Mouse (Mus musculus) ovary, postnatal 10 days (tissue): ENCODE results near the gene Mrps27.

Experiments
- DNase-seq: peaks from one replicate; pipeline ENCODE4 v3.0.0; 2022; ENCODE audit warnings: low spot score

Gene Mrps27

DNA sequence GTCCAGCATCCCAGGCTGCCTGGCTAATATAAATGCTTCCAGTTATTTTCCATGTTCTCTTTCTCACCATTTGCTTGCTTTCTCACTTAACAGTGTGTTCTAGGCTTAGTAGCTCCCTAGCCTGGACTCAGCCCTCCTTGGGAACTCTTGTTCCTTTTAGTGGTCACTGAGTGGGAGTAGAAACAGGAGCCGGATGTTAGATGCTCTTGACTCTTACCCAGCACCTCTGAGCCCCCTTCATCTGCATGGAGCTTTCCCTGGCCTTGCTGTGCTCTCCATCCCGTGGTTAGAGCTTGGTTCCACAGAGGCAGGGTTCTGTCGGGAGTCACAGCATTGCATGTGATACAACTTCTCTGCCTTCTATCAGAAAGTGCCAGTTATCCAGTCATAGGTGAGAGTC lies 7.0 kb downstream of the Mrps27 start:
- no peak for DNase-seq

DNA sequence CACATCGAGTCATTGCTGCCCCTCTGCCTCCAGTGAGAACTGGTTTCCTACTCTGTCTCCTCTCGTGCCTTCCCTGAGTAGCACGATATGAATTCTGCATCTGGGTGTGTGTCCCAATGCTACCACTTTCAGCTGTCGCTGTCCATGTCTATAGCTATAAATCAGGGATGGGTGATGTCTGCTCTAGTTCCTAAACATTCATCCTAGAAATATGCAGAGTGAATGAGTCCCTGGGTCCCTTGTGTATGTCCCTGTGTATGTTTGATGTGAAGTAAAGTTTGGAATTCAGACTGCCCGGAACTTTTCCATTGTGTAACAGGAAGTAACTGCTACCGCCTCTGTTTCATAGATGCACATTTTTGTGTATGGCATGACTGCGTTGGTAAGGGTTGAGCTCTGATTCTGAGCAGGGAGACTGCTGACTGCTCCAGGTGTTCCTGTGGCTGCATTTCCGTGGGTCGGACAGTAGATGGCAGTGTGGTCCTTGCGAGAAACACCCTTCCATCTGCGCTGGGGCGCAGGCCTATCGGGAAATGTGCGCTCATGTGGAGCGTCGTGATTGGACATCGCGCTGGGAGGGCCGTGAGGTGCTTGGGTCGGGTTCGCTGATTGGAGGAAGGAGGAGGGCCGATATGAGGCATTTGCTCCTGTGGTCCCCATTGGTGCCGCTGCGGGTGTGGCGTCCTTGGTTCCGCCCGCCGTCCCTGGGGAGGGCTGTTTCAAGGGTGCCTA lies 8.3 kb downstream of the Mrps27 start:
- peak; percentile 70 for DNase-seq

DNA sequence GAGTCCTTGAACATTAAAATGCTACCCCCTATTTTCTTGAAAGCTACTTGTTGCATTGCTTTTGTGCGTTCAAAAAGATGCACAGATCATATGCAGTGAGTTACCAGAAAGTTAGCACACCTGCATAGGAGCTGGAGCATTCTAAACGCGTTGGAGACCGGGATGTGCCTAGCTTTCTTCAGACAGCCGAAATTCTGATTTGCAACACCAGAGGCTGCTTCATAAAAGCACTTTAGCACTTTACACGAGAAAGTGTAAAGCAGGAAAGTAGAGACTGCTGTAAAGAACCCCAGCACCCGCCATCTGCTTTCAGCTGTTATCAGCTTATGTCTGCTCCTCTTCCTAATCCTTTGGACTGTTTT lies 8.9 kb downstream of the Mrps27 start:
- no peak for DNase-seq

DNA sequence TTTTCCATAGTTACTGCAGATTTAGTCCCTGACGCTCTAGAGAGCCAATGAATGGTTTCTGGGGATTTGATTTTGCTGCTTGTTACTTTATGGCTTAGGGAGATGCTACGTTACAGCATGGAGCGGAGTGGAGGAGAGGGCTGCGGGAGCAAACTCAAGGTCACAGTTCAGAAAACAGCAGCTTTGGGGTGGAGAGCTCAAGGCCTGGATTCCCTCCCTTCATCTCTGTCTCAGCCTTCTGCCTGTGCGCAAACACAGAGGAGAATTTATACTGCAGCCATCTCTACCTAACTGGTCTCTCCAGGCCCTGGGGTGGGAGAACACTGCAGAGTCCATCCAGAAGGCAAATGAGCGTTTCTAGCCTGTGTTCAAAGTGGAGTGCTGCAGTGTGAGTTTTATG lies 10.5 kb downstream of the Mrps27 start:
- no peak for DNase-seq

DNA sequence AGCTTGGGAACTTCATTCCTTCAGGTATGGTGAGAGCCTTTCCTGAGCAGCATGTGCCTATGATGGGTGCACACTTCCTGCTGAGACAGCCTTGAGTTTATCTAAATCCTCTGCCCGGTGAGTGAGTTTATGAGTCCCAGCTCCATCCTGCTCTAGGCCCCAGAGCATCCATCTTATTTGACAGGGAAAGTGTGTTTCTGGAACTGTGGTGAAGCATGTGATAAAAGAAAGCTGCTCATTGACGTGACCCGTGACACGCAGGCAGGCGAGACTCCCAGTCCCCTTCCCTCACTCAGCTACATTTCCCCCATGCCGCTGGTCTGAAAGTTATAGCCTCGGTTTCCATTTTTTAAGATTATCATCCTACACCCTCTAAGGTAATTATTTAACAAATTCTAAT lies 11.3 kb downstream of the Mrps27 start:
- DNase-seq: no peak

DNA sequence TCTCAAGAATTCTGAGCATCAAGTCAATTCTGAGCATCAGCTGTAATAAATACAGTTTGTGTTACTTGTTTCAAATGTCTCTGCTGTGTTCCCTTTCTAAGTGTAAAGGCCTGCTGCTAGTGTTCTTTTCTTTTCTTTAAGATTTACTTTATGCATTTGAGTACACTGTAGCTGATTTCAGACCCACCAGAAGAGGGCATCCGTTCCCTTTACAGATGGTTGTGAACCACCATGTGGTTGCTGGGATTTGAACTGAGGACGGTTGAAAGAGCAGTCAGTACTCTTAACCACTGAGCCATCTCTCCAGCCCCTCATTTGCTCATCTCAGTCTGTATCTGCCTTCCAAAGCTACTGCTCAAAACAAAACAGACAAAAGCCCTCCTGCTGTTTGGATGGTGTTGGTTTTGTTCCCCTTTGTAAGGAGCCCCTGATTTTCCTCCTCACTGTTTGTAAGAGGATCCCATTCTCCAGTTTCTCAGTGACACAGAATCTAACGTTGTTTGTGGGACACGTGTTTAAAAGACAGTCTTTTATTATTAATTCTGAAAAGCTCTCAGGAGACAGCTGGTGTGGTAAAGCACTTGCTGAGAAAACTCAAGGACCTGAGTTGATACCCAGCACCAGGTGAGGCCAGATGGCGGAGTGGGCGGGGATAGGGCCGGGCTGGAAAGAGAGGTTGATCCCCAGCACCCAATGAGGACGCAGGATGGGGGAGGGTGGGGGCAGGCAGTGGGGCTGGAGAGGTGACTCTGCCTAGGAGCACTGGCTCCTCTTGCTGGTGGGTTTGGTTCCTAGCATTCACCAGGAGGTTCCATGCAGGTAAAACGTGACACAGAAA lies 12.1 kb downstream of the Mrps27 start:
- DNase-seq: no peak

DNA sequence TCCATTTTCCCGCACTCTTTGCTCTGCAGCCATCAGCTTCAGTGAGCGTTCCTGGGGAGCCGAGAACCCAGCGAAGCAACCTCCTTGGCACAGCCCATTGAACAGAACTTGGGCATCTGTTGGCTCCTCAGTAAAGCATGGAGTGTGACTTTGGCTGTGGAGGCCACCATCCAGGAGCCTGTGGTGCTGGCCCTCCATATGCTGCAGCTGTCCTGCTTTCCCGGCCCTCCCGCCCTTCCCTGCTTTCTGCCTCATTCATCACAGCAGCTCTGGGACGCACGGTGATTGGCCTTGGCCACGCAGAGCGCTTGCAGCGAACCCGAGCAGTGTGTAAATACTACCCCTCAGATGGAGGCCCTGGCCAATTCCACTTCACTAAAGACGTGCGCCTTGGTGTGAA lies 14.3 kb downstream of the Mrps27 start:
- DNase-seq: no peak

DNA sequence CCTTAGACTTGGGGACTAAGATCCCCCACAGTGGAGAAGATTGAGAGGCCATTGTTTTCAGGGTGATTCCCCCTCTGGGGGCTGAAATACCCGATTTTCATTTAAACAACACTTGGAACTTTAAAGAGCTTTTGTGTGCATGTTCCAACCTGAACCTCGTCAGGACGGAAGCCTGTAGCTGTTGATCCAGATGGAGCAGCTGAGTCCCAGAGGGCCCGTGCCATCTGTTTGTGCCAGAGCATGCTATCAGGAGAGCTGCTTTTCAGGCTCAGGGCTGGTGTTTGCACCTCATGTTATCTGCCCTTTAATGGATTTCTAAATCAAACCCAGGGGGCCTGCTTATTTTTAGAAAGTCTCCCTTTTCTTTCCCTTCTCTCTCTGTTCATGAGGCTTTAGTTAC lies 19.3 kb downstream of the Mrps27 start:
- DNase-seq: no peak

DNA sequence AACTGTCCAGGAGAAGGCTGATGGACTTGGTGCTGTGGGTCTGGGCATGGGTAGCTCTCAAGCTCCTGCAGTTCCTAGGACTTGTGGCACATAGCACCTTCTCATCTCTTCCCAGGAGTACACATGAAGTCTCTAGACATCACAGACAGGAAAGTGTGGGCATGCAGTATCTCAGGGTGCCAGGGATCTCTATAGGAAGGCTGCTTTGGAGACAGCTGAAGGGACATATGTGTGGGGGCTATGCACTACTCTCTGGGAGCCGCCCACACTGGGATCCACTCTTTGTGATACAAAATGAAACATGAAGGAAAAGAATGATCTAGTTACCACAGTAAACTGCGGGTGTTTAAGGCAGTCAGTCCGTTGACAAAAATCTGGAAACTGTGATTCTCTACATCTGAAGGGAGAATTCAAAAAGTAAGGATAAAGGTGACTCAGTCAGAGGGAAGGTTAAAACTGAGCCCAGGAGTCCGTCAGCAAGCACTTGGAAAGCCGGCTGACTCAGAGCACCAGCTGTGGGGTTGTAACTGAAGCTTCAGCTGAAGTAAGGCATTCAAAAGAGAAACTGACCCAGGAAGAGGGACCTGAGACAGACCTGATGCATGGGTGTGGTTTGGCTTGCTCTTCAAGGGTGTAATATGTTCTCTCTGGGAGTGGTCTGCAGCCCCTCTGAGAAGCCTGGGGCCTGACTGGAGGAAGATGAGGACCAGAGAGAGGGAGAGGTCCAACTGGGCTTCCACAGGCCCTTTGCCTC lies 22.0 kb downstream of the Mrps27 start:
- no peak for DNase-seq

DNA sequence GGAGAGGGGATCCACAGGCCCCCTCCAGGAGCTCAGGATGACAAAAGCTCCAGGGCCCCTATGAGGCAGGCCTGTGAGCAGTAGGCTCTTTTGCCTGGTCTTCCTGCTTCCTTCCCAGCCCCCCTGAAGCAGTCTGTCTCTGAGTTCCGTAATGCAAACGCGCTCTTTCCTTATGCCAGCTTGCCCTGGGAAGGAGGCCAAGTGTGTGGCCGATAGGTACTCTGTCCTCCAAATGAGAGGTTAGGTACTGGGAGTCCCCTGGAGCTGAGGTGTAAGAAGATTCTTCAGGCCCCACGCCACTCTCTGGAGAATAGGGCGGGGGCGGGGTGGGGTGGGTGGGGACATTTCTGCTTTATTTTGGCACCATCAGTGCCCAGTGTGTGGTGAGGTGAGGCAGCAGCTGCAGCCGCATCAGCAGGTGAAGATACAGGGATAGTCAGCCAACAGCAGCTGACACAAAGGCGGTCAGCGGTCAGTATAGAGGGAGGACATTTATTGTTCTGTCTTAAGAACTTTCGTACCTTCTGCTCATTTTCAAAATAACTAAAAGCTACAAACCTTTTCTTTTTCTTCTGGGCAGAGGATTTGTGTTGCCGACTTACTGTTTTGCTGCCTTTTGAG lies 23.1 kb downstream of the Mrps27 start:
- no peak for DNase-seq

DNA sequence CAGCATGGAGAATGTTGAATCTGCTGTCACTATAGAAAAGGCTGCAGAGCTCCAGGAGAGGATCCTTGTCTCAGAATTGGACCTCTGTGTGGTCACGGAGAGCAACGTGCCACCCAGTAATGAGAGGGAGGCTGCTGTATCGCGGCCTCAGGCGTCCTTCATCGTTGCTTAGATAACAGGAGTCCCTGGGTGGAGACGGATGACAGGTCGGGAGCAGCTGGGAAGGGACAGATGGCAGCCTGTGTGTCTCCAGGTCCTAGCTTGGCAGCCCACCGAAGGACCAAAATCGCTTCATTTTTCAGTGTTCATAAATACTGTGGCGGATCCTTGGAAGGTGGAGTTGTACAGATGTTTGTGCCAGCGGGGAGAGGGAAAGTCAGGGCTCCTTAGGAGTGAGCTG lies 24.5 kb downstream of the Mrps27 start:
- no peak for DNase-seq

DNA sequence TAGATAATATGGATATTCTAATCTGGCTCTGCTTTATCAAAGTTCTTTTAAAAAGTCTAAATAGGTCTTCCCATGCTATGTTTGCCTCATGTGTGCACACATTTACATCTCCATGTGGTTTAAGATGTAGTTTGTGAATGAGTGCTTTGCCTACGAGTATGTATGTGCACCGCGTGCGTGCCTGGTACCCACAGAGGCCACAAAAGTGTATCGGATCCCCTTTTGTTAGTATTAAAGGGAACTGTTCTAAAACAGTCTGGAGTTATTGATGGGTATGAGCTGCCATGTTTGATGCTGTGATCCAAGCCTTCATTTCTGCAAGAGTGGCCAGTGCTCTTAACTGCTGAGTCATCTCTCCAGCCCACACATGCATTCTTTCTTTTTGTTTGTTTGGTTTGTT lies 26.7 kb downstream of the Mrps27 start:
- no peak for DNase-seq

DNA sequence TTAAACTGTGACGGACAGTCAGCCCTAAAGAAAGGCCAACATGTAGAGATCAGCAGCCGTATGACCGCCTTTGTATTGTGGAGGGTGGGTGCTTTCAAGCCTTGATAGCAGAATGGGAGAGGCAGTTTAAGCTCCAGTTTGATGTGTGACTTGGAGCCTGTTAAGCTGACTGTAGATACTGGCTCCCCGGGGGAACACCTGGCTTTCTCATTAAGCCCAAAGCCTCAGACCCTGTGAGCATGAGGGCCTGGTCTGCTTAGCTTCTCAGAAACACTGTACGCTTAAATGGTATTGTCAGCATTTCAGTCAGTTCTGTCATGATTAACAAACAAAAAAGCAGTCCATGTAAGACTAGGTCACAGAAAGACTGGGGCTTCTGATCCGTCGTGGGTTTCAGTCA lies 29.1 kb downstream of the Mrps27 start:
- DNase-seq: no peak

DNA sequence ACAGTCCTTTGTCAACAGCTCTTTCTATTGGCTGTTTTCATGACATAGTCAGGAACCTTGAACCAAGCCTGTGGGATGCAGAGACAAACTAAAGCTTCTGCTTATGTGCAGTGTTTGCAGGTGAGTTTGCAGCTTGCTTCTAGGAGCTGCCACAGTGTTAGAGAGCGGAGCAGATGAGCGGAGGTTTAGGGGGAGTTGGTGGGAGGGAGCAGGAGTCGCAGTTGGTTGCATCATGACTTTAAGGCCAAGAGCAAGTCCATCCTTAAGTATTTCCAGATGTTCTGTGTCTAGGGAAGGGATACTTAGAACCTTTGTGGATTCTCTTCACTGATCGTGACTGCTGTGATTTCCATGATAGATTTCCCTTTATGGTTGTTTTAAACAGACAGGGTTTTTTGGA lies 29.6 kb downstream of the Mrps27 start:
- no peak for DNase-seq

DNA sequence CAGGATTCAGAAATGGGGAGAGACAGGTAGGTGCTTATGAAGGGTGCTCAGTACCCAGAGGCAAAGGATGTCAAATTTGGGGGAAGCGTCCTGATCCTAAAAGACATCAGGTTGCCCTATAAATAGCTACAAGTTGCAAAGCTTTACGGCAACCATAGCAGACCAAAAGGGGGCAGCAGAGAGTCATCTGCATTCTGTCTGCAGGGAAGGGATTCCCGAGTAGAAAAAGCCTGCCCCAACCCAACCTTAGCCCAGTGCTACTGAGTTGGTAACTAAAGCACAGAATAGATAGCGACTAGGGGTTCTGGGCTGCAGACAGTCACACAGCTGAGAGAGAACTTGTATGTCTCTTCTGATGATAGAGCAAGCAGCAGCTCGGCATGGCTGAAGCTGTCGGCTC lies 31.0 kb downstream of the Mrps27 start:
- peak; percentile 57 for DNase-seq

DNA sequence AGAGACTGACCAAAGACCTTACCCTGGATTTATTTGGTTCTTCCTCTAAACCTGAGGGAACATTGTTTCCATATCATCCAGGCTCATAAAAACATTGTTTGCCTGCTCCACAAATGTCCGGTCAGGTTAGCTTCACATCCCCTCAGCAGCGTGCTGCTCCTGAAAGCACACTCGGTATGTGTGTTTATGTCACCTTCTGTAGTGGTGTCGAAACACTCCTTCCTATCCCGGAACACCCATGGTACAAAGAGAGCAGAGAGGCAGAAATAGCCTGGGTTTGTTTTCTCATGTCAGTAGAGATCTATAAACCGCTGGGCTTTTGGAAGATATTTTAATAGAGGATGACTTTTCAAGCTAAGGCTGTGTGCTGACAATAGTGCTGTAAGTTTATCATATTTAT lies 32.5 kb downstream of the Mrps27 start:
- no peak for DNase-seq

DNA sequence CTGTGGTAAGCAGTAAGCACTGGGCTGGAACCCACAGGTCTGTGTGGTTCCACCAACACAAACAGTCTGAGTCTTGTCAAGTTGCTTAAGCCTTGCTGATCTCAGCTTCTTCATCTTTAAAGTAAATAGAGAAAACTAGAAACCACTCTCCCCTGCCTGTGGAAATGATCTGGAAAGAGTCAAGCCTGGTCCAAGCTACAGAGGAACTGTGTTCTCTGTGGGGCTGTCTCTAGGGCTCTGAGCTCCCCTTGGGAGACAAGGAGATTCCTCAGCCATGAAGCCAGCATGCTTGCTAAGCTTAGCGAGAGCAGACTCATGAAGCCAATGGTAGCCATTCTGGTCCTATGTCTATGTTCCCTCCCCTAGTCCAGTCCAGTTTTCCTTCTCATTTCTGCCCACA lies 33.6 kb downstream of the Mrps27 start:
- no peak for DNase-seq

DNA sequence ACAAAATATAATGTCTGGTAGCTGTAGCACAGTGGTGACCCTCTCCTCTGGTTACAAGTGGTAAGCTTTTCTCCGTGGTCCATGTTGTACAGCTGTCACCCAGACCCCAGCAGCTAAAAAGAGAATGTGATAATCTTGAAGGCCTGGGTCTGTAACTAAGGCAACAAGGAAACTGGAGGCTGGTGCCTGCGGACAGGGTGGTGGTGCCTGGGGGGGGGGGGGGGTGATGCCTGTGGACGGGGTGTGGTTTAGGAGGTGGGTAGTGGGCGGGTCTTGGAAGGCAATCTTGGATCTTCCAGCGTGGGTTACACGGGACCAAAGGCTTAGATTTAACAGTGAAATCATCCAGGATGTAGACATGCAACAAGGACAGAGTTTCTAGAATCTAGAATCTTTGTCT lies 37.8 kb downstream of the Mrps27 start:
- DNase-seq: no peak

DNA sequence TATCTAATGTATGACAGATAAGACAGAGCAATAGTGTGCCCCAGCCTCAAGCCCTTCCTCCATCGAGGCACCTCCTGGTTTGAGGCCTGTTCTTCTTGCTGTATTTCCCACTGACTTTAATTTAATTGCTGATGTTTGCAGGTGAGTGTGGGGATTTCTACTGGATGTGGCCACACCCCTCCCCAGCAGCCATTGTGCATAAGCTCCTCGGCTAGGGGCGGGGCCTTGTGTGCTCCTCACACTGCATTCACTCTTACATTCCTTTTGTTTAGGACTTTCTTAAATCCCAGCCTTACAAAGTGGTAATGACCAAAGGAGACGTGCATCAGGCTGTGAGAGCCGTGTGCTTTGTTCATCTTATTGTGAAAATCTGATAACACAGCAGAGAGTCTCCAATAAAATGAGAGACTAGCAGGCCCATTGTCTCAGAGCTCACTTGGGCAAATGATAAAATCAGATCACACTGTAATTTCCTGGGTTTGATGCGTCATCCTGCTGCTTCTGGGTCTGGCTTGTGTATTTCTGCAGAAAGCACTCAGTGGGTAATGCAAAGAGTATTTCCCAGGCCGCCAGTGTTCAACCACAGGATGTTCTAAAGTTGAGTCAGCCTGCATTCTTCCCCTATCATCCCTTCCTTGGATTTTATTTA lies 40.1 kb downstream of the Mrps27 start:
- no peak for DNase-seq

DNA sequence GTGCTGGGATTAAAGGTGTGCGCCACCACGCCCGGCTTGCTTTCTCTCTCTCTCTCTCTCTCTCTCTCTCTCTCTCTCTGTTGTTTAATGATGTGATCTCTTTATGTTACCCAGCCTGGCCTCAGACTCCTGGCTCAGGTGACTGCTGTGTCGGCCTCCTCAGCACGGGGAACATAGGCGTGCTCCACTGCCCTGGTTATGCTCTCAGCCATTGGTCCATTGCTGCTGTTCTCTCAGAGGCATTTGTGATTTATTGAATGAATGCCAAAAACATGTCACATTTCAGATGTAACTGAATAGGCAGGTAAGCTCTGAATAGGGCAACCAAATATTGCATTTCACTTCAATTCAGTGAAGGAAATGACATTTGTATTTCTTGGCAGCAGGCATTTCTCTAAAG lies 41.3 kb downstream of the Mrps27 start:
- DNase-seq: no peak

DNA sequence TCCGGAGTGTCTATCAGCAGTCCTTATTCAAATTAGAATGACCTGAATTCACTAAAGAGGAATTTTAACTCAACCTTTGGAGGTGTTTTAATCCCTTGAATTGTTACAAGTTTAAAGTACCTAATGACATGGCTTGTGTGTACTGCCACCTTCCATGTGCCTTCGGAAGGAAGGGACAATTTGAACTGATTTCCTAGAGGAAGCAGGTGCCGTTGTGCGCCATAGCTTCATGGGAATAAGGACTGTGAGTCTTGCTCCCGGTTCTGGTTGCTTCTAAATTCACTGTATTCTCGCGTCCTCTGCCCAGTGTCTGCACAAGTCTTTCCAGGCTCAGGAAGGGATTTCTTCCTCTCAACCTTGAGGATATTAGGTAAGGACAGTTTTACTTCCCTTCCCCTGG lies 41.8 kb downstream of the Mrps27 start:
- DNase-seq: no peak
